Mouse (Mus musculus): ENCODE measurements around the gene Zbed4. TPM values are rescaled to one million over a fixed set of nuclear protein-coding genes. Genes with fewer than 3 reads are reported as not detected.
"Not testable (repeated sequence)": the region's sequence is repeated elsewhere in the genome, so short reads cannot be mapped to it uniquely, and the experiment has no call there.

The Zbed4 gene
- polyA plus RNA-seq, 1 experiment from 2014 or later: 26.8 TPM

- H3K4me1 ChIP-seq (ENCODE audit: control insufficient read depth, insufficient read depth, low read length): 0 out of 2 replicates have a peak, but pooled peaks cover 4% of the 10 kb centered on the region
- no peaks in the 10 kb centered on the region for H3K36me3 ChIP-seq (ENCODE audit: control insufficient read depth, insufficient read depth, low read length)
- ATAC-seq (ENCODE audit: low FRiP score, low TSS enrichment): no peak
- H3K4me2 ChIP-seq (replicated peaks; ENCODE audit: low read depth, low read length): no peak overlapping the region
- H3K9me3 ChIP-seq (ENCODE audit: control insufficient read depth, low read length): no peaks in the 10 kb centered on the region
- no peaks in the 10 kb centered on the region for H3K27me3 ChIP-seq (ENCODE audit: control insufficient read depth, insufficient read depth, low read length)
- no peak overlapping the region for H3K9ac ChIP-seq (ENCODE audit: low read depth, low read length)
- H3K4me3 ChIP-seq (ENCODE audit: low read length): no peak overlapping the region
- 49% methylated on average over 3 of the region's 3 CpGs for WGBS
- no peak overlapping the region for H3K27ac ChIP-seq (ENCODE audit: low read depth, low read length)
Observed at GRCm38 (mm10) chr15:88745926-88746325, 5.5 kb upstream of the Zbed4 start.

GRCm38 (mm10) chr15:88749617-88750016, 1.8 kb upstream of the Zbed4 start:
- 93% methylated on average over 8 of the region's 8 CpGs for WGBS
- ATAC-seq (ENCODE audit: low FRiP score, low TSS enrichment); H3K27me3 ChIP-seq (ENCODE audit: control insufficient read depth, insufficient read depth, low read length); H3K27ac ChIP-seq (ENCODE audit: low read depth, low read length); H3K9ac ChIP-seq (ENCODE audit: low read depth, low read length); H3K4me2 ChIP-seq (replicated peaks; ENCODE audit: low read depth, low read length); H3K4me3 ChIP-seq (ENCODE audit: low read length); H3K9me3 ChIP-seq (ENCODE audit: control insufficient read depth, low read length); H3K36me3 ChIP-seq (ENCODE audit: control insufficient read depth, insufficient read depth, low read length): not testable (repeated sequence)
- peaks cover 15% of the 10 kb centered on the region for H3K4me1 ChIP-seq (ENCODE audit: control insufficient read depth, insufficient read depth, low read length)

- Histone ChIP-seq H3K9me3 (ENCODE audit: control insufficient read depth, low read length) (no peaks in the 10 kb centered on the region), H3K36me3 (ENCODE audit: control insufficient read depth, insufficient read depth, low read length) (peaks cover 3% of the 10 kb centered on the region; the same call in 1 of the 2 replicates), H3K27me3 (ENCODE audit: control insufficient read depth, insufficient read depth, low read length) (no peaks in the 10 kb centered on the region), H3K4me1 (ENCODE audit: control insufficient read depth, insufficient read depth, low read length) (peaks cover 15% of the 10 kb centered on the region), H3K27ac (ENCODE audit: low read depth, low read length) (no peak overlapping the region), H3K4me3 (ENCODE audit: low read length) (no peak overlapping the region), H3K9ac (ENCODE audit: low read depth, low read length) (no peak overlapping the region), H3K4me2 (replicated peaks; ENCODE audit: low read depth, low read length) (no peak overlapping the region)
- 92% methylated on average over 10 of the region's 10 CpGs for WGBS
- no peak for ATAC-seq (ENCODE audit: low FRiP score, low TSS enrichment)
Observed at GRCm38 (mm10) chr15:88750032-88750431, 1.4 kb upstream of the Zbed4 start.

GRCm38 (mm10) chr15:88750677-88751563, 540 bp upstream of the Zbed4 start:
- WGBS: 7% methylated on average over 54 of the region's 54 CpGs
- peak overlapping the region; percentile 72 for H3K4me2 ChIP-seq (replicated peaks; ENCODE audit: low read depth, low read length)
- H3K4me3 ChIP-seq (ENCODE audit: low read length): peak overlapping the region; percentile 91
- H3K9me3 ChIP-seq (ENCODE audit: control insufficient read depth, low read length): no peaks in the 10 kb centered on the region
- ATAC-seq (ENCODE audit: low FRiP score, low TSS enrichment): peak; percentile 98
- peaks cover 6% of the 10 kb centered on the region; the same call in 1 of the 2 replicates for H3K36me3 ChIP-seq (ENCODE audit: control insufficient read depth, insufficient read depth, low read length)
- no peaks in the 10 kb centered on the region for H3K27me3 ChIP-seq (ENCODE audit: control insufficient read depth, insufficient read depth, low read length)
- H3K9ac ChIP-seq (ENCODE audit: low read depth, low read length): peak overlapping the region; percentile 90
- peaks cover 15% of the 10 kb centered on the region for H3K4me1 ChIP-seq (ENCODE audit: control insufficient read depth, insufficient read depth, low read length)
- peak overlapping the region; percentile 93 for H3K27ac ChIP-seq (ENCODE audit: low read depth, low read length)

GRCm38 (mm10) chr15:88752403-88752733, 908 bp downstream of the Zbed4 start:
- Histone ChIP-seq H3K27ac (ENCODE audit: low read depth, low read length) (peak overlapping the region; percentile 83; the same call in 1 of the 2 replicates), H3K4me2 (replicated peaks; ENCODE audit: low read depth, low read length) (peak overlapping the region; percentile 64), H3K36me3 (ENCODE audit: control insufficient read depth, insufficient read depth, low read length) (peaks cover 10% of the 10 kb centered on the region; the same call in 1 of the 2 replicates), H3K27me3 (ENCODE audit: control insufficient read depth, insufficient read depth, low read length) (no peaks in the 10 kb centered on the region), H3K9ac (ENCODE audit: low read depth, low read length) (peak overlapping the region; percentile 90), H3K4me1 (ENCODE audit: control insufficient read depth, insufficient read depth, low read length) (peaks cover 15% of the 10 kb centered on the region), H3K4me3 (ENCODE audit: low read length) (peak overlapping the region; percentile 91), H3K9me3 (ENCODE audit: control insufficient read depth, low read length) (no peaks in the 10 kb centered on the region)
- WGBS: 1% methylated on average over 8 of the region's 8 CpGs
- ATAC-seq (ENCODE audit: low FRiP score, low TSS enrichment): no peak

GRCm38 (mm10) chr15:88754896-88755295, 3.4 kb downstream of the Zbed4 start:
- Histone ChIP-seq H3K27ac (ENCODE audit: low read depth, low read length) (no peak overlapping the region), H3K36me3 (ENCODE audit: control insufficient read depth, insufficient read depth, low read length) (peaks cover 19% of the 10 kb centered on the region; the same call in 1 of the 2 replicates)

GRCm38 (mm10) chr15:88755761-88756160, 4.3 kb downstream of the Zbed4 start:
- H3K4me1 ChIP-seq (ENCODE audit: control insufficient read depth, insufficient read depth, low read length): peaks cover 10% of the 10 kb centered on the region
- 96% methylated on average over 18 of the region's 18 CpGs for WGBS
- H3K27me3 ChIP-seq (ENCODE audit: control insufficient read depth, insufficient read depth, low read length): no peaks in the 10 kb centered on the region
- no peak overlapping the region for H3K4me3 ChIP-seq (ENCODE audit: low read length)
- no peak overlapping the region for H3K27ac ChIP-seq (ENCODE audit: low read depth, low read length)
- H3K4me2 ChIP-seq (replicated peaks; ENCODE audit: low read depth, low read length): no peak overlapping the region
- no peak overlapping the region for H3K9ac ChIP-seq (ENCODE audit: low read depth, low read length)
- H3K36me3 ChIP-seq (ENCODE audit: control insufficient read depth, insufficient read depth, low read length): peaks cover 23% of the 10 kb centered on the region; the same call in 1 of the 2 replicates
- no peaks in the 10 kb centered on the region for H3K9me3 ChIP-seq (ENCODE audit: control insufficient read depth, low read length)
- no peak for ATAC-seq (ENCODE audit: low FRiP score, low TSS enrichment)

More at GRCm38 (mm10) chr15:88754896-88755295, 3.4 kb downstream of the Zbed4 start:
- H3K9ac ChIP-seq (ENCODE audit: low read depth, low read length): no peak overlapping the region
- no peaks in the 10 kb centered on the region for H3K9me3 ChIP-seq (ENCODE audit: control insufficient read depth, low read length)
- no peak overlapping the region for H3K4me2 ChIP-seq (replicated peaks; ENCODE audit: low read depth, low read length)
- WGBS: 96% methylated on average over 2 of the region's 2 CpGs
- no peak for ATAC-seq (ENCODE audit: low FRiP score, low TSS enrichment)
- H3K4me3 ChIP-seq (ENCODE audit: low read length): no peak overlapping the region
- no peaks in the 10 kb centered on the region for H3K27me3 ChIP-seq (ENCODE audit: control insufficient read depth, insufficient read depth, low read length)
- H3K4me1 ChIP-seq (ENCODE audit: control insufficient read depth, insufficient read depth, low read length): peaks cover 15% of the 10 kb centered on the region

GRCm38 (mm10) chr15:88758061-88758460, 6.6 kb downstream of the Zbed4 start:
- Histone ChIP-seq H3K36me3 (ENCODE audit: control insufficient read depth, insufficient read depth, low read length) (peaks cover 36% of the 10 kb centered on the region), H3K27me3 (ENCODE audit: control insufficient read depth, insufficient read depth, low read length) (no peaks in the 10 kb centered on the region), H3K27ac (ENCODE audit: low read depth, low read length) (no peak overlapping the region), H3K4me2 (replicated peaks; ENCODE audit: low read depth, low read length) (no peak overlapping the region), H3K4me1 (ENCODE audit: control insufficient read depth, insufficient read depth, low read length) (peaks cover 7% of the 10 kb centered on the region), H3K9me3 (ENCODE audit: control insufficient read depth, low read length) (no peaks in the 10 kb centered on the region), H3K9ac (ENCODE audit: low read depth, low read length) (no peak overlapping the region), H3K4me3 (ENCODE audit: low read length) (no peak overlapping the region)
- WGBS: 80% methylated on average over 3 of the region's 3 CpGs
- no peak for ATAC-seq (ENCODE audit: low FRiP score, low TSS enrichment)

GRCm38 (mm10) chr15:88761551-88761950, 10.1 kb downstream of the Zbed4 start:
- Histone ChIP-seq H3K27ac (ENCODE audit: low read depth, low read length) (no peak overlapping the region), H3K4me3 (ENCODE audit: low read length) (no peak overlapping the region), H3K27me3 (ENCODE audit: control insufficient read depth, insufficient read depth, low read length) (no peaks in the 10 kb centered on the region), H3K4me2 (replicated peaks; ENCODE audit: low read depth, low read length) (no peak overlapping the region), H3K9ac (ENCODE audit: low read depth, low read length) (no peak overlapping the region), H3K9me3 (ENCODE audit: control insufficient read depth, low read length) (no peaks in the 10 kb centered on the region), H3K4me1 (ENCODE audit: control insufficient read depth, insufficient read depth, low read length) (no peaks in the 10 kb centered on the region), H3K36me3 (ENCODE audit: control insufficient read depth, insufficient read depth, low read length) (peaks cover 32% of the 10 kb centered on the region)
- ATAC-seq (ENCODE audit: low FRiP score, low TSS enrichment): no peak
- WGBS: 96% methylated on average over 4 of the region's 4 CpGs

All from kidney, embryonic 14.5 days (tissue).